Mouse (Mus musculus): ENCODE results near the gene Adamts13. TPM values are rescaled to one million over a fixed set of nuclear protein-coding genes. Genes with fewer than 3 reads are reported as not detected.
A peak's percentile ranks its signal among the peaks of the same experiment; 100 is the strongest.

The Adamts13 gene
- total and polyA plus RNA-seq, 3 experiments = 0.13 to 0.17 TPM; not detected in 1

GRCm38 (mm10) chr2:26936425-26936824, 36.8 kb upstream of the Adamts13 start:
- DNase-seq (ENCODE audit: extremely low read depth) = no peak
- Histone ChIP-seq H3K27ac (ENCODE audit: insufficient read depth, low read depth) (no peak overlapping the region), H3K9me3 (replicated peaks; ENCODE audit: low read length) (no peaks in the 10 kb centered on the region), H3K27me3 (replicated peaks) (no peaks in the 10 kb centered on the region), H3K79me2 (replicated peaks; ENCODE audit: control insufficient read depth, extremely low read depth, insufficient read depth, poor library complexity, severe bottlenecking) (peaks cover 15% of the 10 kb centered on the region), H3K4me2 (ENCODE audit: insufficient read depth, low read depth, poor library complexity, severe bottlenecking) (no peak overlapping the region), H3K9ac (ENCODE audit: insufficient read depth, low read depth) (no peak overlapping the region), H3K4me1 (ENCODE audit: control insufficient read depth in 1 of 2, insufficient read depth in 2 of 2) (peaks cover 27 to 56% of the 10 kb centered on the region in 2 experiments), H3K4me3 (replicated peaks in 1 of 3; ENCODE audit: low read depth in 2 of 3, low read length in 2 of 3, poor library complexity in 1 of 3) (no peak overlapping the region), H3K36me3 (replicated peaks in 1 of 2; ENCODE audit: control insufficient read depth in 1 of 2, insufficient read depth in 1 of 2, low read length in 1 of 2) (peaks cover 0 to 4% of the 10 kb centered on the region in 2 experiments)
- in situ Hi-C loops (cut with MboI; ENCODE audit: low pct_ligation_motif_present, low pct_unique_long_range_greater_than_20kb, low sequenced_read_pairs) = no loop called here
- dilution Hi-C loops (cut with MboI; ENCODE audit: extremely low pct_ligation_motif_present, extremely low pct_unique_long_range_greater_than_20kb, low sequenced_read_pairs) = no loop called here
- TF ChIP-seq IRF4 (IDR thresholded peaks at IDR 0.05; ENCODE audit: low read depth, low read length) (no peak), JUND (conservative IDR thresholded peaks at IDR 0.05; ENCODE audit: low read depth, low read length) (no peak), ZNF384 (IDR thresholded peaks at IDR 0.05; ENCODE audit: low read depth, low read length) (no peak), TBP (conservative IDR thresholded peaks at IDR 0.05; ENCODE audit: low read depth, low read length) (no peak), SIN3A (IDR thresholded peaks at IDR 0.05; ENCODE audit: low read length) (no peak), JUN (IDR thresholded peaks at IDR 0.05; ENCODE audit: insufficient read depth, low read depth, low read length) (no peak), ZKSCAN1 (IDR thresholded peaks at IDR 0.05; ENCODE audit: borderline replicate concordance, low read depth, low read length) (no peak), UBTF (IDR thresholded peaks at IDR 0.05; ENCODE audit: low read depth, low read length) (no peak), RCOR1 (conservative IDR thresholded peaks at IDR 0.05; ENCODE audit: low read depth, low read length) (no peak), USF1 (IDR thresholded peaks at IDR 0.05; ENCODE audit: low read depth, low read length) (no peak), ZC3H11A (IDR thresholded peaks at IDR 0.05; ENCODE audit: low read depth, low read length) (no peak), EP300 (IDR thresholded peaks at IDR 0.05; ENCODE audit: low read length) (no peak), TCF12 (IDR thresholded peaks at IDR 0.05; ENCODE audit: low read depth, low read length) (no peak), GABPA (IDR thresholded peaks at IDR 0.05; ENCODE audit: insufficient replicate concordance, low read depth, low read length) (no peak)

GRCm38 (mm10) chr2:26941539-26941938, 31.7 kb upstream of the Adamts13 start:
- in situ Hi-C loops (cut with MboI; ENCODE audit: low pct_ligation_motif_present, low pct_unique_long_range_greater_than_20kb, low sequenced_read_pairs) (no loop called here), dilution Hi-C loops (cut with MboI; ENCODE audit: extremely low pct_ligation_motif_present, extremely low pct_unique_long_range_greater_than_20kb, low sequenced_read_pairs) (no loop called here)
- H3K36me3 ChIP-seq (replicated peaks in 1 of 2; ENCODE audit: control insufficient read depth in 1 of 2, insufficient read depth in 1 of 2, low read length in 1 of 2) = peaks cover 3 to 14% of the 10 kb centered on the region in 2 experiments
- no peaks in the 10 kb centered on the region for H3K79me2 ChIP-seq (replicated peaks; ENCODE audit: control insufficient read depth, extremely low read depth, insufficient read depth, poor library complexity, severe bottlenecking)
- no peak for DNase-seq (ENCODE audit: extremely low read depth)
- no peaks in the 10 kb centered on the region for H3K9me3 ChIP-seq (replicated peaks; ENCODE audit: low read length)
- no peak overlapping the region for H3K9ac ChIP-seq (ENCODE audit: insufficient read depth, low read depth)
- TF ChIP-seq IRF4 (IDR thresholded peaks at IDR 0.05; ENCODE audit: low read depth, low read length) (no peak), CTCF (conservative IDR thresholded peaks at IDR 0.05 in 1 of 2, IDR thresholded peaks at IDR 0.05 in 1 of 2; ENCODE audit: low read depth in 2 of 2, low read length in 2 of 2) (peak in 1 of 2 experiments; percentile 70; a peak in 2 of 4 replicates), MYC (IDR thresholded peaks at IDR 0.05; ENCODE audit: low read depth, low read length) (no peak), PAX5 (IDR thresholded peaks at IDR 0.05; ENCODE audit: low read length) (no peak), RAD21 (IDR thresholded peaks at IDR 0.05; ENCODE audit: low read depth, low read length) (peak; percentile 50), NELFE (IDR thresholded peaks at IDR 0.05; ENCODE audit: low read depth, low read length) (no peak), KAT2A (IDR thresholded peaks at IDR 0.05; ENCODE audit: insufficient replicate concordance, low read length) (no peak), ETS1 (conservative IDR thresholded peaks at IDR 0.05; ENCODE audit: low read depth, low read length) (no peak), SIN3A (IDR thresholded peaks at IDR 0.05; ENCODE audit: low read length) (no peak), BHLHE40 (IDR thresholded peaks at IDR 0.05; ENCODE audit: low read depth, low read length) (peak; percentile 89), EP300 (IDR thresholded peaks at IDR 0.05; ENCODE audit: low read length) (no peak), E2F4 (IDR thresholded peaks at IDR 0.05; ENCODE audit: insufficient replicate concordance, low read depth, low read length) (no peak), ELF1 (IDR thresholded peaks at IDR 0.05; ENCODE audit: low read depth, low read length) (peak; percentile 87), UBTF (IDR thresholded peaks at IDR 0.05; ENCODE audit: low read depth, low read length) (no peak), ZMIZ1 (IDR thresholded peaks at IDR 0.05; ENCODE audit: low read depth, low read length) (no peak), JUND (conservative IDR thresholded peaks at IDR 0.05; ENCODE audit: low read depth, low read length) (no peak), SMC3 (IDR thresholded peaks at IDR 0.05; ENCODE audit: low read depth, low read length) (peak; percentile 52)
- no peak overlapping the region for H3K4me3 ChIP-seq (replicated peaks in 1 of 3; ENCODE audit: low read depth in 2 of 3, low read length in 2 of 3, poor library complexity in 1 of 3)
- peaks cover 16 to 26% of the 10 kb centered on the region in 2 experiments for H3K4me1 ChIP-seq (ENCODE audit: control insufficient read depth in 1 of 2, insufficient read depth in 2 of 2)
- no peaks in the 10 kb centered on the region for H3K27me3 ChIP-seq (replicated peaks)
- no peak overlapping the region for H3K4me2 ChIP-seq (ENCODE audit: insufficient read depth, low read depth, poor library complexity, severe bottlenecking)
- H3K27ac ChIP-seq (ENCODE audit: insufficient read depth, low read depth) = no peak overlapping the region

All from CH12.LX (cell line).